Mouse (Mus musculus) Patski (cell line): ENCODE results near the gene Kmt2c. TPM values are rescaled to one million over a fixed set of nuclear protein-coding genes. Genes with fewer than 3 reads are reported as not detected.

Experiments
- ATAC-seq: fragments of 100-300 bp; one replicate; pipeline ENCODE4 v1.8.0; 2021
- CTCF ChIA-PET: fragments of 350-600 bp; sonication (Branson Sonifier 250); formaldehyde crosslinking; loops from one replicate; lab custom pipeline; 2022; ENCODE audit warnings: inconsistent platforms; lab: Charles Lee
- POLR2A ChIA-PET: fragments of 350-600 bp; sonication (Branson Sonifier 250); formaldehyde crosslinking; loops from one replicate; lab custom pipeline; 2022; ENCODE audit warnings: antibody characterized with exemption, inconsistent platforms; lab: Charles Lee
- DNase-seq: peaks from one replicate; pipeline ENCODE4 v3.0.0-alpha.2; 2011; ENCODE audit warnings: low read depth, low spot score
- H3K27me3 ChIP-seq: fragments of 371-371 bp; one replicate; pipeline ENCODE4 v1.5.1; 2021
- CTCF ChIP-seq: fragments of 100-300 bp; IDR thresholded peaks from one replicate; pipeline ENCODE4 v1.5.1; 2021
- in situ Hi-C: fragments of 300-500 bp; cut with MboI; formaldehyde crosslinking; loops from 3 replicates; pipeline ENCODE4 v1.11.1; 2018; ENCODE audit warnings: low pct_unique_long_range_greater_than_20kb, mixed read lengths
- polyA plus RNA-seq: library from polyadenylated mRNA; unstranded; gene quantifications from one replicate; pipeline ENCODE4 v1.2.3, GENCODE M21; 2021

Gene Kmt2c
- polyA plus RNA-seq, 1 experiment from 2014 or later: 18.1 TPM

GRCm38 (mm10) chr5:25532256-25533147 is 33.9 kb upstream of the Kmt2c start:
- no peak for TF ChIP-seq CTCF
- in situ Hi-C loops: loop anchor here (5.0 kb wide), 1 partner anchor 35 kb away; the partner anchor contains the start of gene Kmt2c
- POLR2A ChIA-PET: no interaction called here
- CTCF ChIA-PET: interaction anchor here (1.2 kb wide), 1 partner anchor 9 kb away, joined by 3 read pairs; no protein-coding TSS in a partner anchor
- no peak for ATAC-seq
- no peak for DNase-seq
- H3K27me3 ChIP-seq: no peaks in the 10 kb centered on the region

- no peaks in the 10 kb centered on the region for H3K27me3 ChIP-seq
- in situ Hi-C loops: loop anchor here (5.0 kb wide), 1 partner anchor 33 kb away; the partner anchor contains the start of gene Kmt2c
- ATAC-seq (no peak), DNase-seq (no peak)
- POLR2A ChIA-PET: interaction anchor here (5.0 kb wide), 1 partner anchor 31 kb away, joined by 32 read pairs; the partner anchor contains the start of gene Kmt2c
- no peak for TF ChIP-seq CTCF
- CTCF ChIA-PET: no interaction called here
Observed at GRCm38 (mm10) chr5:25530629-25531028, 32.0 kb upstream of the Kmt2c start.

- DNase-seq (peak; percentile 98), ATAC-seq (peak; percentile 98)
- ChIA-PET CTCF (no interaction called here), POLR2A (interaction anchor here (1.7 to 5.0 kb wide), 2 partner anchors 10 to 30 kb away, joined by 6 to 32 read pairs; partner anchors contain the start of gene Kmt2c)
- H3K27me3 ChIP-seq: no peaks in the 10 kb centered on the region
- TF ChIP-seq CTCF: no peak
- in situ Hi-C loops: loop anchor here (5.0 kb wide), 1 partner anchor 32 kb away; the partner anchor contains the start of gene Kmt2c
Observed at GRCm38 (mm10) chr5:25529529-25530421, 31.2 kb upstream of the Kmt2c start.

GRCm38 (mm10) chr5:25528851-25529528 is 30.4 kb upstream of the Kmt2c start:
- POLR2A ChIA-PET: interaction anchor here (1.7 to 5.0 kb wide), 2 partner anchors 9 to 29 kb away, joined by 6 to 32 read pairs; partner anchors contain the start of gene Kmt2c
- no peaks in the 10 kb centered on the region for H3K27me3 ChIP-seq
- ATAC-seq (no peak), DNase-seq (no peak)
- TF ChIP-seq CTCF: no peak
- CTCF ChIA-PET: interaction anchor here (1.1 kb wide), 1 partner anchor 29 kb away, joined by 4 read pairs; no protein-coding TSS in a partner anchor
- in situ Hi-C loops: no loop called here

- no peak for TF ChIP-seq CTCF
- CTCF ChIA-PET: interaction anchor here (1.1 to 1.2 kb wide), 3 partner anchors 14 to 108 kb away, joined by 3 to 4 read pairs (median 3); no protein-coding TSS in a partner anchor
- ATAC-seq (no peak), DNase-seq (no peak)
- POLR2A ChIA-PET: interaction anchor here (1.7 to 5.0 kb wide), 2 partner anchors 8 to 28 kb away, joined by 6 to 32 read pairs; partner anchors contain the start of gene Kmt2c
- in situ Hi-C loops: no loop called here
- H3K27me3 ChIP-seq: no peaks in the 10 kb centered on the region
Observed at GRCm38 (mm10) chr5:25527971-25528370, 29.4 kb upstream of the Kmt2c start.

GRCm38 (mm10) chr5:25526926-25527325 is 28.3 kb upstream of the Kmt2c start:
- POLR2A ChIA-PET: interaction anchor here (5.0 kb wide), 1 partner anchor 27 kb away, joined by 32 read pairs; the partner anchor contains the start of gene Kmt2c
- no peaks in the 10 kb centered on the region for H3K27me3 ChIP-seq
- CTCF ChIA-PET: interaction anchor here (1.0 to 1.5 kb wide), 4 partner anchors 8 to 107 kb away, joined by 3 to 4 read pairs (median 3); no protein-coding TSS in a partner anchor
- ATAC-seq (no peak), DNase-seq (no peak)
- TF ChIP-seq CTCF: no peak
- in situ Hi-C loops: no loop called here

- TF ChIP-seq CTCF: no peak
- in situ Hi-C loops: no loop called here
- CTCF ChIA-PET: interaction anchor here (0.9 to 1.5 kb wide), 3 partner anchors 11 to 105 kb away, joined by 3 to 4 read pairs (median 3); no protein-coding TSS in a partner anchor
- no peak for ATAC-seq
- DNase-seq: no peak
- no peaks in the 10 kb centered on the region for H3K27me3 ChIP-seq
- POLR2A ChIA-PET: interaction anchor here (5.0 kb wide), 1 partner anchor 27 kb away, joined by 32 read pairs; the partner anchor contains the start of gene Kmt2c
Observed at GRCm38 (mm10) chr5:25526116-25526515, 27.5 kb upstream of the Kmt2c start.

- DNase-seq: no peak
Observed at GRCm38 (mm10) chr5:25521461-25521860, 22.9 kb upstream of the Kmt2c start.

GRCm38 (mm10) chr5:25519820-25520219 is 21.2 kb upstream of the Kmt2c start:
- no peaks in the 10 kb centered on the region for H3K27me3 ChIP-seq
- CTCF ChIA-PET: no interaction called here
- in situ Hi-C loops: no loop called here
- no peak for DNase-seq
- ATAC-seq: no peak
- TF ChIP-seq CTCF: no peak
- POLR2A ChIA-PET: interaction anchor here (1.5 kb wide), 1 partner anchor 9 kb away, joined by 6 read pairs; no protein-coding TSS in a partner anchor

More at GRCm38 (mm10) chr5:25521461-25521860, 22.9 kb upstream of the Kmt2c start:
- POLR2A ChIA-PET: no interaction called here
- CTCF ChIA-PET: interaction anchor here (1.2 to 1.3 kb wide), 2 partner anchors 9 to 21 kb away, joined by 3 to 4 read pairs; no protein-coding TSS in a partner anchor
- H3K27me3 ChIP-seq: no peaks in the 10 kb centered on the region
- TF ChIP-seq CTCF: no peak
- ATAC-seq: no peak
- in situ Hi-C loops: no loop called here
